Mouse (Mus musculus) ES-Bruce4 (cell line): ENCODE measurements around the gene Bpifa6.

Source experiments
- CTCF ChIP-seq: IDR thresholded peaks from one replicate; pipeline ENCODE4 v1.8.1; 2011; ENCODE audit warnings: low read depth, low read length
- EP300 ChIP-seq: IDR thresholded peaks from 2 replicates; pipeline ENCODE4 v1.6.1; 2011; ENCODE audit warnings: low read depth, low read length; ENCODE audit not compliant: insufficient read depth

DNA sequence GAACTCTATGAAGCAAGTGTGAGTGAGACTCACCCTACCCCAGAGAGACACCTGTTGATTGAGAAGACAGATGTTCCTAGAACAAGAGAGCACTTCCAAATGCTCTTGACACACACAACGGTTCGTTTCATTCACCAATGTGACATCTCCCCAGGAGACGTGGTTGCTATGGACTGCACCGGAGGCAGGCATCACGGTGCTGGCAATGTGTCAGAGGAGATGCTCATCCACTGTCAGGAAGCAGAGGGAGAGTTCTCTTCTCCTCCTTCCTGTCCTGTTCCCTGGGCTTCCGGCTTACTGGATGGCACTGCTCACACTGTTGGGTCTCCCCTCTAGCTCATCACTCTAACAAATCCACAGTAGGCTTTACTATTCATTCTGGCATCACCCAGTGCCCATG, 41.4 kb upstream of the Bpifa6 start:
- no peak for TF ChIP-seq CTCF
- no peak for TF ChIP-seq EP300
